Mouse (Mus musculus) left cerebral cortex, adult 2 months (tissue): ENCODE results near the gene Snrnp27. TPM values are rescaled to one million over a fixed set of nuclear protein-coding genes. Genes with fewer than 3 reads are reported as not detected.

Experiments
- DNase-seq, 2 experiments: peaks; one replicate each; pipeline ENCODE4 v3.0.0; 2021 to 2022; ENCODE audit warnings: low spot score in 2 of 2, mixed read lengths in 1 of 2; ENCODE audit errors: extremely low spot score in 1 of 2
- H3K27ac ChIP-seq: fragments of 200-600 bp; 2 replicates; pipeline ENCODE4 v1.8.1; 2022
- H3K4me3 ChIP-seq: fragments of 200-600 bp; 2 replicates; pipeline ENCODE4 v1.8.1; 2022
- CTCF ChIP-seq: fragments of 200-600 bp; IDR thresholded peaks from 2 replicates; pipeline ENCODE4 v1.8.1; 2022; ENCODE audit warnings: antibody characterized with exemption, mild to moderate bottlenecking, moderate library complexity
- intact Hi-C: fragments of 180-260 bp; cut with DNase I; formaldehyde crosslinking; loops from one replicate; pipeline ENCODE4 v1.15.1; 2025
- total RNA-seq, 2 experiments: library from RNA; stranded (reverse); gene quantifications; 2 replicates each; pipeline ENCODE4 v1.2.3; 2021

Snrnp27 gene
- total RNA-seq, 2 experiments from 2014 or later: 52.5 to 55.7 TPM

DNA sequence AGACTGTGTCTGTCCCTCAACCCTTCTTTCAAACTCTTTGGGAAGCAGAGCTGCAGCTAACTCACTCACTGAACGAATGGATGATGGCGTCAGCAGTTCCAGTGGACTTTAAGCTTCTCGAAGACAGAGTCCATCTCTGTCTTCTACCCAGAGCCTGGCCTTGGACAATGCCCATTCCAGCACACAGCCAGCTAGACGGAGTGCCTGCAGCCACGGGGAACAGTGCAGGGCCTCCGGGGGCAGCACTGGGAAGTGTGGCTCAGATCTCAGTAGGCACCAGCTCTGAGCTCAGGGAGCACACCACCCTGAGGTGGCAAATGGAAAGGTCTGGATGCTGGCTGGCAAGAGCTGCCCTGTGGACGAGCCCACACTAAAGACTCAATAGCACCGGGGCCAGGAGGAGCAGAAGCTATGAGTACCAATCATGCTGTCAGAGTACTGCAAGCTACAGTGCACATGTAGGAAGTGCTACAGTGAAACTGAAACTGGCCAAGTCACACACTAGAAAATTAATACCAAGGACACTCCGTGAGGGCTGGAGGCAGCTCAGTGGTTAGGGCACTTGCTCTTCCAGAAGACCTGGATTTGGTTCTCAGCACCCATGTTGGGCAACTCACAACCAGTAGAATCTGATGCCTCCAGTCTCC, 29.9 kb downstream of the Snrnp27 start:
- TF ChIP-seq CTCF: no peak; the same call in 1 of the 2 replicates
- no peak overlapping the region for H3K4me3 ChIP-seq
- DNase-seq: no peak
- intact Hi-C loops: no loop called here
- H3K27ac ChIP-seq: no peak overlapping the region

DNA sequence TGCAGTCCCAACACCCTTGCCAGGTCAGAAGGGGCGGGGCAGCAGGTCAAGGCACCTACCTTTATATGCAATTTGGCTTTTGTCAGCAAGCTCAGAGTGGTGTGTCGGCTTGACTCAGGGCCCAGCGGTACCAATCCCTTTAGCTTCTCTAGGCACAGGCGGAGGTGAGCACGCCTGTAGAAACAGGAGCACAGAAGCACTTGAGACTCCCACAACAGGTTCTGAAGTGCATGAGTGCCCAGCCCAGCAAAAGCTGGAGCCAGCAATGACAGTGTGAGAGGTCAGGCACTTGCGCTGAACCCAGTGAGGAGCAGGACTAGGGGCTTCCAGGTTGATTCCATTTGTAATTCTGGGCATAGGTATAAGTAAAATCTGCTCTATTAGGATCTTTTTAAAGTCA, 31.3 kb downstream of the Snrnp27 start:
- intact Hi-C loops: no loop called here
- TF ChIP-seq CTCF: no peak
- DNase-seq: no peak
- H3K4me3 ChIP-seq: no peak overlapping the region
- no peak overlapping the region for H3K27ac ChIP-seq

DNA sequence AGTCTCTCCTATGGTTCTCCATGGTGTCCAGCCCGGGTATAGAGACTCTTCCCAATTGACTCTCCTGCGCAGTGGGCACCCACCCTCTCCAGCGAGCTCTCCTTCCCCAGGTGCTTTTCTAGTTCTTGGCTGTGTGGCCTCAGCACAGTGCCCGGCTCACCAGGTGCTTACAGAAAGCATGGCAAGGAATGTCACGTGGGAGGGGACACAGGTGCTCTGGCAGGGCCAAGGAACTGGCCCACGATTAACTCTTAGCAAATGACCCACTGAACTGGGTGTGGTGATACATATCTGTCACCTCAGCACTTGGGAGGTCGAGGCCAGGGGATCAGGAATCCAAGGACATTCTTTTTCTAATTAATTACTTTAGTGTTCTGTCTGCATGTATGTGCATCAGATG, 38.2 kb downstream of the Snrnp27 start:
- intact Hi-C loops: no loop called here
- TF ChIP-seq CTCF: no peak

DNA sequence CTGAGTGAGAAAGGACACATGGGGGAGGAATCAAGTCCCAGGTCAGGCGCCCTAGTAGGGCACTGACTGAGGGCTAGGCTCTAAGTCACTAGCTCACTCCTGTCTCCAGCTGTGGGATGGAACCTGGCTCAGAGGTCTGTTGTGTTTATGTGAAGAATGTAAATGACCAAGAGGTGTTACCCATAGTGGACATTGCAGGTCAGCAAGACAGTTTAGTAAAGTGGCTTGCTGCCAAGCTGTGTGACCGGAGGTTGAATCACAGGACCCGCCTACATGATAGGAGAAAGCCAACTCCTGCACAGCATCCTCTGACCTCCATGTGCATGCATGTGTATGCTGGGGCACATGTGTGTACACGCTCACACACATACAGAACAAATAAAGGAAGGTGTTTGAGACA, 38.8 kb downstream of the Snrnp27 start:
- DNase-seq: no peak
- Histone ChIP-seq H3K4me3 (no peak overlapping the region), H3K27ac (no peak overlapping the region)
- TF ChIP-seq CTCF: no peak
- intact Hi-C loops: no loop called here

More for the DNA sequence above, 38.2 kb downstream of the Snrnp27 start:
- Histone ChIP-seq H3K27ac (no peak overlapping the region), H3K4me3 (no peak overlapping the region)
- no peak for DNase-seq

DNA sequence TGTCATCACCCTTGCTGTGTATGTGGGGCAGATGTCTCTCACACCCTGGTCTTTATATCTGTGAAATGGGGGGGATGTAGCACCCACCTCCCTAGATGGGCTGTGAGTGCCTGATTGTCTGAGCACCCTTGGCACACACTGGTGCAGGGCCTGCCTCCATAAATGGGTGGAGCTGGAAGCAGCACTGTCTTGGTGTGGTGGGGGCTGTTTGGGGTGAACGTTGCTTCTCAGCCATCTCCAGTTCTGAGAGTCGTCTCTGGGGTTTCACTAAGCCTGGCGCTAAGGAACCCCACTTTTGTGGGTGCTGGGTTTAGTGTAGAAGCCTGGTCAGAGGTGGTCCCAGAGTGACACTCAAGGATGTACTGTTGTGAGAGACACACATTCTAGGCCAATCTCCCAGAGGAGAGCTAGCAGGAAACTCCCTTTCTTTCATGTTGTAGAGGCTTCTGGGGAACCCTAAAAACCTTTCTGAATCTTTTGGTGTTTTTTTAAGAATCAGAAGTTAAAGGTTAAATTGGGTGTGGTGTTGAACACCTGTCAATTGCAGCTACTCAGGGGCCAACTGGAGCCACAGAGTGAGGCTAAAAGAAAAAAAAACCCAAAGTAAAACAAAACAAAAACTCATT, 39.4 kb downstream of the Snrnp27 start:
- no peak for TF ChIP-seq CTCF
- Histone ChIP-seq H3K4me3 (no peak overlapping the region), H3K27ac (no peak overlapping the region)
- intact Hi-C loops: no loop called here
- DNase-seq: no peak

DNA sequence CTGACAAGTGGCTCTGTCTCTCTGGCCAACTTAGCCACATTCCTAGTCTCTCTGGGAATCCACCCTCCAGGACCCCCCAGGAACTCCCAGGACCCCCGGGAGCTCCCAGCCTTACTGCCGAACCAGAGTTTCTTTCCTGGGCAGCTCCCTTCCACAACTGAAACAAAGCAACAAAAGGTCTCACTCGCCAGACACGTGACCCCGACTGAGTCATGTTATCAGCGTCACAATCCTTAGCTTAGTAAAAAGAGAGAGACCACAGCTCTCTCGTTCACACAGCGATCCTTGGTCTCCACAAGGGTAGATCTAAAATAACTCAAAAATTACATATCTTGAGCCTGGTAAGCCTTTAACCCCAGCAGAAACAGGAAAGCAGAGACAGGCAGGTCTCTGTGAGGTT, 42.6 kb downstream of the Snrnp27 start:
- no peak overlapping the region for H3K4me3 ChIP-seq
- no peak for TF ChIP-seq CTCF
- intact Hi-C loops: no loop called here
- no peak overlapping the region for H3K27ac ChIP-seq
- DNase-seq: no peak

DNA sequence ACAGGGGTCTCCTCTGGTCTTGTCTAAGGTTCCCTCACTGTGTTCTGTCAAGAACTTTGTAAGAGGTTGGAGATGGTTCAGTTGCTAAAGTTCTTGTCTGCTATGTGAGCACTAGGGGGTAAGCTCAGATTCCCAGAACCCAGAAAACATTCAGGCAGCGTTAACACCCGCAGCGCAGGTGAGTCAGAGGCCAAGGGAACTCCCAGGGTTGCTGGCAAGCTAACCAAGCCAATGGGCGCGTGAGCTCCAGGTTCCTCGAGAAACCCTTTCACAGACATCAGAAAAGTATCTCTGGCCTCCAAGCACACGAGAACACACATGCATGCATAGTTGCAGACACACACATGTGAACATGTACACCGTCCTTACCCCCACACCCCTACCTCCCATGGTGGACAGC, 43.5 kb downstream of the Snrnp27 start:
- Histone ChIP-seq H3K4me3 (no peak overlapping the region), H3K27ac (no peak overlapping the region)
- intact Hi-C loops: no loop called here
- no peak for DNase-seq
- TF ChIP-seq CTCF: no peak

DNA sequence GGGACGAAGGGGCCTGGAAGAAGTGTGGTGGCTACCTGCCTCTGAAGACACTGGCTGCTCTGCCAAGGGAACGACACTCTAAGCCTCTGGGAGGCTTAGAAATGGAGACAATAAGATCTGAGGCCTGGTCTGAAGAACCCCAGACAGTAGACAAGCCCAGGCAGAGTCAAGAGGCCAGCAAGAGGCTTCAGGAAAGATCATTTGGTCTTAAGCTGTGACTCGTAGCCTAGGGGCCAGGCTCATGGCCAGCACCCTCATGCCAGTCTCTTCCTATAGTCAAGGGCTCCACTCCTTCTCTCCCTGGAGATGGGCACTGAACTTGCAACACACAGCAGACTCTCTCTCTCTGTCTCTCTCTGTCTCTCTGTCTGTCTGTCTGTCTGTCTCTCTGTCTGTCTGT, 44.2 kb downstream of the Snrnp27 start:
- no peak overlapping the region for H3K4me3 ChIP-seq
- H3K27ac ChIP-seq: no peak overlapping the region
- DNase-seq: no peak
- TF ChIP-seq CTCF: no peak
- intact Hi-C loops: no loop called here

DNA sequence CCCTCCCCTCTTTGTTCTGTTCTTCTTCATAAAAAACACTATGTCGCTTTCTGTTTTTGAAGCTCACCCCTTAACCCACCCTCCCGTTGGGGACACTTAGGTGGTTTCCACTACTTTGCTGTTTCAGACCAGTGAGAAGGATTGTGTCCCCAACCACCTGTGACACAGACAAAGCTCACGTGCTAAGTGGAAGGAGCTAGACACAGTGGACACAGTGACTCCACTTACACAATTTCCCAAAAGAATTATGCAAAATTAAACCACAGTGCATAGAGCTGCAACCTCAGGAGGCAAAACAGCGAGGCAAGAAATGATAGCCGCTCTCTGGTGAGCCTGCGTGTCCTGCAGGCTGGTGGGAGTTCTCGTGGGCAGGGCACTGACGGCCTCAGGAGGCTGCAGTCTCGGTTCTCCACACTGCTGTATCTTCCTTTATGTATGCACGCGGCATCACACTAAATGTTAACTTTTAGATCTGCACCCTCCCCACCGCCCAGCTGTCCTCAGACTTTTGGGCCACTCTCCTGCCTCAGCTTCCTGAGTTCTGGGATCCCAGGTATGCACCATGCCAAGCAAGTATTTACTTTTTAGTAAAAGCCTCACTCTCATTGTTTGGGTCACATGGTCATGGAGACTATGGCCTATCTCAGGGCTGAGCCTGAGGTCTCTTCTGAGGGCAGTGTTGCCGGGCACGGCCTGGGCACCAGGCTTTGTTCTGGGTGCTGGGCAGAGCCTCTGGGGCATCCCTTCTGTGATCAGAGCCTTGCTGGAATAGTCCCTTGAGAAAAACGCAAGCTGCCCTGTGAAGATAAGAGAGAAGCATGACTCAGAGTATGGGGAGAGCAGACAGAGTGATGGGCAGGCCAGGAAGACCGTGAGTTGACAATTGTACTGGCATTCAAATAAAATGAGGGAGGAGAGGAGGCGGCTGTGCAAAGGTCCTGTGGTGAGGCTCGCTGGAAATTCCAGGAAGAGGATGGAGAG, 44.9 kb downstream of the Snrnp27 start:
- no peak overlapping the region for H3K4me3 ChIP-seq
- no peak overlapping the region for H3K27ac ChIP-seq
- no peak for DNase-seq
- TF ChIP-seq CTCF: no peak
- intact Hi-C loops: no loop called here

DNA sequence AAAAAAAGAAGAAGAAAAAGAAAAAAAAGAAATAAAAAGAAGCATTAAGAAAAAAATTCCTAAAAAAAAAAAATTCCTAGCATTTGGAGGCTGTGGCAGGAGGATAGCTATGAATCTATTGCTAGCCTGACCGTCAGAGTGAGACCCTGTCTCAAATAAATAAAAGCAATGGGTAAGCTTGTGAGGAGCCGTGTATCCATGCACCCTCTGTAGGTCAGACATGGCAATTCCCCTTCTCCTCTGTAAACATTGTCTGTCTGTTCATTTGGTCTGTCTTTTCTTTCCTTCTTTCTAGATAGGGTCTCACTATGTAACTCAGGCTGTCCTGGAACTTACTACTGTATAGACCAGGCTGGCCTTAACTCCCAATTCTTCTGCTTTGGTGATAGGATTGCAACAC, 45.9 kb downstream of the Snrnp27 start:
- intact Hi-C loops: loop anchor here (1.0 kb wide), 1 partner anchor 39 kb away; no protein-coding TSS in a partner anchor
- Histone ChIP-seq H3K4me3 (no peak overlapping the region), H3K27ac (no peak overlapping the region)
- DNase-seq: no peak
- peak; percentile 60 for TF ChIP-seq CTCF

DNA sequence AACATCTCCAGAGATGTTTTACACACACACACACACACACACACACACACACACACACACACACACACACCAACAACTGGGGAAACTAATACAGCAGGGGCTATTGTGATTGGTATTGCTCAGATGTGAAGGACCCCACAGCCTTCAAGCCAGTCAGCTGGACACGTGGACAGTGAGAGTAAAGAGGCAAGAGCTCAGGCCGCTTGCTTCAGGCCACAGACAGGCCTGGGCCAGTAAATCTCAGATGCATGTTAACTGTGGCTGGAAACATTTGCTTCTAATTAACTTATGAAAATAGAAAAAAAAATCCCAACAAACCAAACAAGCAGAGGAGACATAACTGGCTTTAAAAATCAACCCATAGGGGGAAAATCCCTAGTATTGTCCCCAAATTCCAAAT, 46.5 kb downstream of the Snrnp27 start:
- DNase-seq: no peak
- TF ChIP-seq CTCF: no peak
- no peak overlapping the region for H3K27ac ChIP-seq
- no peak overlapping the region for H3K4me3 ChIP-seq
- intact Hi-C loops: loop anchor here (1.0 kb wide), 1 partner anchor 39 kb away; no protein-coding TSS in a partner anchor
